Mouse (Mus musculus) MEL (cell line): ENCODE results near the gene Ubr1.

Source experiments
- CTCF ChIP-seq, 3 experiments: IDR thresholded peaks in 2 of 3; conservative IDR thresholded peaks in 1 of 3; 2 replicates each; pipeline ENCODE4 v1.5.1; 2011 to 2012; ENCODE audit warnings: low read length in 3 of 3, low read depth in 2 of 3, mild to moderate bottlenecking in 2 of 3, improper control_type of control experiment in 1 of 3, inconsistent platforms in 1 of 3, mixed read lengths in 1 of 3, moderate library complexity in 1 of 3; ENCODE audit not compliant: control insufficient read depth in 1 of 3, insufficient read depth in 1 of 3, poor library complexity in 1 of 3, severe bottlenecking in 1 of 3
- JUND ChIP-seq: IDR thresholded peaks from 2 replicates; pipeline ENCODE4 v1.6.1; 2011; ENCODE audit warnings: low read depth, mild to moderate bottlenecking, improper control_type of control experiment, low read length

- TF ChIP-seq CTCF (IDR thresholded peaks at IDR 0.05 in 2 of 3, conservative IDR thresholded peaks at IDR 0.05 in 1 of 3; ENCODE audit: control insufficient read depth in 1 of 3, insufficient read depth in 1 of 3, low read depth in 2 of 3, low read length in 3 of 3, poor library complexity in 1 of 3, severe bottlenecking in 1 of 3) (no peak), JUND (no peak)
Measured at GRCm38 (mm10) chr2:120871447-120872336, 98.8 kb downstream of the Ubr1 start.
